Mouse (Mus musculus): Measurements from ENCODE around the gene Duxf3.
"Not testable (repeated sequence)": the region's sequence is repeated elsewhere in the genome, so short reads cannot be mapped to it uniquely, and the experiment has no call there.

Gene Duxf3

GRCm38 (mm10) chr10:58232641-58232969 lies at the start of gene Duxf3:
Gene Duxf3, minus strand, starts transcription at chr10:58232675.
- DNase-seq (ENCODE audit: low spot score): not testable (repeated sequence)

DNA sequence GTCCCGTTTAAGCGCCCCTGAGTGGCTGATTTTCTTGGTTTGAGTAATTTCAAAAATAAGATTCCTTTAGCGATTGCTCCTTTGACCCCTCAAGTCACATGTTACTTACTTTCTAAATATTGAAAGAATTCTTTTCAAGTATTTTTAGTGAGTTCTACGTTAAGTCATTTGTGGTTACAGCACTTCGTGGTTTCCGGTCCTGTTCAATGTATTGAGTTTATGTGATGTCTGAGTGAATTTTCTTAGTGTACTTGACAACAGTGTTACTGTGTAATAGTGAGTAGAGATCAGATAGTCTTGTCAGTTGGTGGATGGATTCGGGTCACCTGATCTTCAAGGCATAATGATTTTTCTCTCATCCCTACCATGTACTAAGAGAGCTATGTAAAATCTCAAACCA lies 49.8 kb upstream of the Duxf3 start:
- DNase-seq (ENCODE audit: low spot score): no peak

- DNase-seq (ENCODE audit: low spot score): peak; percentile 31
Measured at GRCm38 (mm10) chr10:58258466-58258865, 26.0 kb upstream of the Duxf3 start.

DNA sequence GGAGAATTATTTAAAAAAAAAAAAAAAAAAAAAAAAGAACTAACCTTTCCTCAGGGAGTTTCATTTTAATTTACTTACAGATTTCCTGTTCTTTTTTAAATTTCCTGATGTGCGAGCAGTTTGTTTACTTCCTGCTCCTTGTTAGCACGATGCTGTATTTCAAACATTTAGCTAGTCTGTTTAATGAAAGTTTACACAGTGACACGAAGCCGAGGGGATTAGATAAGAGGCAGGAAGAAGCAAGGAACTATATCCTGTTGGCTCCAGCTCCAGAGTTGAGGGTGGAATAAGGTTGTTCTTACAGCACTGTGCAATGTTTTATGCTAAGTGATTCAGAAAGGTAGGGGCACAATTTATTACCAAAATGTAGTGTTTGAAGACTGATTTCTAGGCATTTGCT lies 23.5 kb upstream of the Duxf3 start:
- DNase-seq (ENCODE audit: low spot score): peak; percentile 18

- peak; percentile 98 for DNase-seq (ENCODE audit: low spot score)
Measured at GRCm38 (mm10) chr10:58255213-58255892, 22.9 kb upstream of the Duxf3 start, which contains the start of gene Gcc2. Gene Gcc2, plus strand, starts transcription at chr10:58255497.

- DNase-seq (ENCODE audit: low spot score): no peak
Measured at GRCm38 (mm10) chr10:58254635-58255175, 22.2 kb upstream of the Duxf3 start.

DNA sequence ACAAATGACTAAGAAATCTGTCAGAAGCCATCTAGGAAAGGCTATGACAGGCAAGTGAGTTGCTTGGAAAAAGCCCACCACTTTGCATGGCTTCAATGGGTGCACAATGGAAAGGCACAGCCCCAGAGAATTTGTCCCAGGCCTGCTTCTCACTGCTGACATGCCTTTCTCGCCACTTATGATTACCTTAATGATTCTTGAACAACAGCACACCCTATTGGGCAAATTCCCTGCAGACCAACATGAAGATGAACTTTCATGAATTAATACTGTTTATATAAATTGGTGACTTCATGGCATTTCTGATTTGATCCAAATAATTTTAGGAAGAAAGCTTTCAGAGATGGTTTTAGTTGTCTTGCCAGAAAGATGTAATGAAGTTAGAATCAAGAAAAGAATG lies 17.1 kb upstream of the Duxf3 start:
- DNase-seq (ENCODE audit: low spot score): no peak

- not testable (repeated sequence) for DNase-seq (ENCODE audit: low spot score)
Measured at GRCm38 (mm10) chr10:58238984-58239740, 6.7 kb upstream of the Duxf3 start.

GRCm38 (mm10) chr10:58236613-58237012 lies 4.1 kb upstream of the Duxf3 start, which contains the start of gene Gm4981:
Gene Gm4981, minus strand, starts transcription at chr10:58236701.
- DNase-seq (ENCODE audit: low spot score): no peak

DNA sequence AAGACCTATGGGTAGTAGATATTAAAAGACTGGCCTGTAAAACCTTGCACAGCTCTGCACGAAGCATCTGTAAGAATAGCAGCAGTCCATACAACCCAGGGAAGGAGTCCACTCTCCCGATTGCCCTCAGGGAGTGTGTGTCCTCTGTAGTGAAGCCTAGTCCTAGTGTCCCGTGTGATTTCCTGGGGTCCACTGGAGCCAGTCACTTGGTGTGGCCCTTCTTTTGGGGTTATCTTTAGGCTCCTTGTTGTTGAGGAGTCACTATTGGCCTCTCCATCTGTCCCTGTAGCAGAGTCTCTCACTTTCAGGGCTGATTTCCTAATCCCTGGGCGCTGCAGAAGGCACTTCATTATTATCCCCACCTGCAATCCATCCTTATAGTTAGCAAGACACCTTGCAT lies 2.5 kb upstream of the Duxf3 start:
- DNase-seq (ENCODE audit: low spot score): not testable (repeated sequence)

DNA sequence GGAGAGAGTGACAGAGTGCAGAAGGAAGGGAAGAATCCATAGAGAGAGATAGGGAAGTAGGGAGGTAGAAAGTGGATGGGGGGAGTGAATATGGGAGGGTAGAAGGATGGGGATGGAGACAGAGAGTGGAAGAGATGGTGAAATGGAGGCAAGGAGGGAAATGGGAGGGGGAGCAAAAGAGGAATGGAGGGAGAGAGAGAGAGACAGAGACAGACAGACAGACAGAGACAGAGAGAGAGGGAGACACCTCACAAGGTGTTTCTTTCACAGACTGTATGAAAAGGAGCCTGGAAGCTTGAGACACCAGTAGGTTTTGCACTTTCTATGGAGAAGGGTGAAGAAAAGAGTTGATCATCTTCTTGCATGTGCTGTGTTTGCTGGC lies 1.3 kb upstream of the Duxf3 start:
- not testable (repeated sequence) for DNase-seq (ENCODE audit: low spot score)

GRCm38 (mm10) chr10:58233054-58233739 lies 722 bp upstream of the Duxf3 start:
- not testable (repeated sequence) for DNase-seq (ENCODE audit: low spot score)

GRCm38 (mm10) chr10:58231779-58232640 lies 465 bp downstream of the Duxf3 start:
- peak; percentile 48 for DNase-seq (ENCODE audit: low spot score)

DNA sequence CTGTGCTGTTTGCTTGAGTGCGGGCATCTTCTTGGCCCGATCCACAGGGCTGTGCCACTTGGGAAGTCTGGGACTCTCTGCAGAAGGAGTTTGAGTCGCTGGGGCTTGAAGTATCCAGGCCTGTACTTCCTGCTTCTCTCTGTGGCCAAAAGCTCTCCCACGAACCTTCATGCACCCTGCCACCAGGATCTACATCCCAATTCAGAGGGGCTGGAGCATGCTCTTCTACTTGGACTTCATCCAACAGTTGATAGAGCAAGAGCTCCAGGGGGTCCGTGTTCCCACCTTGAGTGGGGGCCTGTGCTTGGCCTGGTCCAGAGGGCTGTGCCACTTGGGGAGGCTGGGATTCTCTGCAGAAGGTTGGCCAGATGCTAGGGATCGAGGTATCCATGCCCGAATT lies 1.4 kb downstream of the Duxf3 start:
- DNase-seq (ENCODE audit: low spot score): not testable (repeated sequence)

DNA sequence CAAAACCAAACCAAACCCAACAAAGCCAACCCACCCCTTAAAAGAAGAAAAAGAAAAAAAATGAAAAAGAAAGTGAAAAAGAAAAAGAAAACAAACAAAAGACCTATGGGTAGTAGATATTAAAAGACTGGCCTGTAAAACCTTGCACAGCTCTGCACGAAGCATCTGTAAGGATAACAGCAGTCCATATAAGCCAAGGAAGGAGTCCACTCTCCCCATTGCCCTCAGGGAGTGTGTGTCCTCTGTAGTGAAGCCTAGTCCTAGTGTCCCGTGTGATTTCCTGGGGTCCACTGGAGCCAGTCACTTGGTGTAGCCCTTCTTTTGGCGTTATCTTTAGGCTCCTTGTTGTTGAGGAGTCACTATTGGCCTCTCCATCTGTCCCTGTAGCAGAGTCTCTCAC lies 2.5 kb downstream of the Duxf3 start:
- DNase-seq (ENCODE audit: low spot score): not testable (repeated sequence)

GRCm38 (mm10) chr10:58227798-58228197 lies 4.7 kb downstream of the Duxf3 start:
- not testable (repeated sequence) for DNase-seq (ENCODE audit: low spot score)

GRCm38 (mm10) chr10:58226357-58226756 lies 6.1 kb downstream of the Duxf3 start:
- DNase-seq (ENCODE audit: low spot score): peak; percentile 51

- DNase-seq (ENCODE audit: low spot score): peak; percentile 44
Measured at GRCm38 (mm10) chr10:58224827-58225785, 7.4 kb downstream of the Duxf3 start, which contains the start of gene AW822073. Gene AW822073, minus strand, starts transcription at chr10:58224930.

DNA sequence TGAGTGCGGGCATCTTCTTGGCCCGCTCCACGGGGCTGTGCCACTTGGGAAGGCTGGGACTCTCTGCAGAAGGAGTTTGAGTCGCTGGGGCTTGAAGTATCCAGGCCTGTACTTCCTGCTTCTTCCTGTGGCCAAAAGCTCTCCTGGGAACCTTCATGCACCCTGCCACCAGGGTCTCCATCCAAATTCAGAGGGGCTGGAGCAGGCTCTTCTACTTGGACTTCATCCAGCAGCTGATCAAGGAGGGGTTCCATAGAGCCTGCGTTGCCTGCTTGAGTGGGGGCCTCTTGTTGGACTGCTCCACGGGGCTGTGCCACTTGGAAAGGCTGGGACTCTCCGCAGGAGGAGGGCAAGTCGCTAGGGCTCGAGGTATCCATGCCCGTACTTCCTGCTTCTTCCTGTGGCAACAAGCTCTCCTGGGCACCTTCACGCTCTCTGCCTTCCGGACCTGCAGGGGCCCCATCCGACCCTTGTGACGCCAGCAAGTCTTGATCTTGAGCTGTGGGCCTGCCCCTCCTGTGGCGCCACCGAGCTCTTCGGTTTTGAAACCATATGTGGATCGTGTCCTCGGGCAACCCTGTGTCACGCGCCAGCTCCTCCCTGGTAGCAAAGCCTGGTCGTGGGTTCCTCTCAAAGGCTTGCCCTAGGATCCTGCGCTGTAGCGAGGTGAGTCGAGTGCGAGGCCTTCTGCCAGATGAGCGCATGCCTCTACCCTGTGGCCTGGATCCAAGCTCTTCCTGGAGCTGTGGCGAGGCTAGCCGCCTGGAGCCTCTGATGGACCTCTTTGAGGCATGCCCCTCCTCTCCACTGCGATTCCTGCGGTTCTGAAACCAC lies 8.3 kb downstream of the Duxf3 start:
- not testable (repeated sequence) for DNase-seq (ENCODE audit: low spot score)

Measured in embryo, embryonic 10 days (tissue).